Comparison of ENCODE assay signal across 12 mouse cellular contexts in genomic region chr13:33035506-33035905, GRCm38 (mm10). TPM values are rescaled to one million over a fixed set of nuclear protein-coding genes. Genes with fewer than 3 reads are reported as not detected.
"Had no signal": no experiment of that assay in that cellular context is flagged by ENCODE, and none has a peak within 500 bp of the region (broad histone marks: within the 10 kb centered on the region; RNA-seq: fewer than 3 reads in every experiment).

No protein-coding gene starts in this region.

- DNase-seq: kidney, postnatal 25 days; layer of hippocampus, adult 9-11 months; liver; lung, adult 18-20 months; lung, postnatal 10 days; lung, postnatal 36 days; thymus, adult 18-20 months; thymus, postnatal 36 days had no signal

RNA-seq across cellular contexts. Expression of gene Serpinb9b, which starts 8.3 kb away (rescaled TPM):
- total RNA-seq: layer of hippocampus, adult 2 months; layer of hippocampus, postnatal 25 days; left cerebral cortex, adult 18-20 months; left cerebral cortex, postnatal 25 days had no signal
